In the genomic region with DNA sequence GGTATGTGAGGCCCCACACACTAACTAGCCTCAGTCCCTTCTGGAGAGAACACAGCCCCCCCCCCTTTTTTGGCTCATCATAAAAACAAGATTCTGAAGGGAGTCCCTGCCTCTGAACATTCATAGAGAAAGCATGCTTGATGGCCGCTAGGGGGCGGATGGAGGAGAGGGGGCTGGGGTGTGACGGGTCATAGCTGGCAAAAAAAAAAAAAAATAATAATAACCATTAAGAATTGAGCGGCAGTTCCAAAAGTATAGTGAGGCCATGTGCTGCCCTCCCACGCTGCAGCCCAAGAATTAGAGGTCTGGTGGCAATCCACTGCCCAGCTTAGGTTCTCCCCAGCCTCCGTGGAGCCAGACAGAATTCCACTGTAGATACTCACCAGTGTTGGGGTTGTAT, we compare ENCODE assay signal across 8 mouse cellular contexts. TPM values are rescaled to one million over a fixed set of nuclear protein-coding genes. Genes with fewer than 3 reads are reported as not detected.
DNase-seq lines count a peak whose midpoint lies in the region; ATAC-seq and TF ChIP-seq lines count a peak whose summit lies in the region.

No protein-coding gene starts in this region.

- H3K9ac ChIP-seq in liver, embryonic 15.5 days, result no peak overlapping the region

- H3K27ac ChIP-seq in layer of hippocampus, adult 2 months, result no peak overlapping the region
- peak overlapping the region; percentile 58 for H3K27ac ChIP-seq in liver, embryonic 15.5 days (replicated peaks)

- H3K4me2 ChIP-seq in liver, embryonic 15.5 days, result no peak overlapping the region

- 40% methylated on average over 6 of the region's 6 CpGs for WGBS in liver, embryonic 15.5 days (ENCODE audit: insufficient replicate concordance)

- H3K4me3 ChIP-seq in layer of hippocampus, adult 2 months, result no peak overlapping the region
- H3K4me3 ChIP-seq in liver, embryonic 15.5 days (replicated peaks), result no peak overlapping the region

- H3K27me3 ChIP-seq in liver, embryonic 15.5 days, result no peaks in the 10 kb centered on the region

- H3K9me3 ChIP-seq in liver, embryonic 15.5 days (replicated peaks), result no peaks in the 10 kb centered on the region

- peaks cover 69% of the 10 kb centered on the region for H3K36me3 ChIP-seq in liver, embryonic 15.5 days (replicated peaks)

- no peak for ATAC-seq in liver, embryonic 15.5 days (ENCODE audit: insufficient read depth)

- TF ChIP-seq CTCF in layer of hippocampus, adult 2 months (conservative IDR thresholded peaks at IDR 0.05), result peak; percentile 72

- peak; percentile 47 for DNase-seq in adrenal gland, postnatal 10 days
- no peak for DNase-seq in adrenal gland, postnatal 4 days (ENCODE audit: low spot score in 2 of 2)
- DNase-seq in layer of hippocampus, adult 2 months (ENCODE audit: low spot score in 2 of 2), result no peak
- DNase-seq in layer of hippocampus, postnatal 14 days (ENCODE audit: low spot score in 2 of 2), result no peak
- DNase-seq in c-Kit-positive CD71-positive TER-119-negative erythroid progenitor cells, embryonic 14.5 days (ENCODE audit: low read depth), result peak; percentile 56
- DNase-seq in frontal cortex, postnatal 36 days (ENCODE audit: low spot score in 2 of 2), result no peak
- no peak for DNase-seq in Muller cell, postnatal 12 days (ENCODE audit: inconsistent ontology term)

- peaks cover 81% of the 10 kb centered on the region for H3K4me1 ChIP-seq in liver, embryonic 15.5 days (replicated peaks)

RNA-seq across cellular contexts. Expression of a gene that starts 57.0 kb away (rescaled TPM):
- 10 to 100 TPM; 14.0 to 15.4 TPM for total RNA-seq in adrenal gland, postnatal 10 days (2021)
- 10 to 100 TPM; 11.1 to 17.6 TPM for total RNA-seq in adrenal gland, postnatal 4 days (2021)
- total RNA-seq in layer of hippocampus, adult 2 months (2021), result 1 to 10 TPM; 1.9 to 2.3 TPM
- total RNA-seq in layer of hippocampus, postnatal 14 days (2021), result 1 to 10 TPM; 2.5 to 4.1 TPM
- polyA plus RNA-seq in liver, embryonic 15.5 days (2015; fragmentation: Nextera tagmentation; extraction: Ambion mirVana), result 23.9 and 29.7 TPM in 2 replicates

Comparison
In these comparisons a context has a peak if more than half of its experiments do, and no peak if none do; other contexts are left out.
1. DNase-seq: peak in adrenal gland, postnatal 10 days (single experiment) and c-Kit-positive CD71-positive TER-119-negative erythroid progenitor cells, embryonic 14.5 days (single experiment); none in adrenal gland, postnatal 4 days (0 of 2), layer of hippocampus, adult 2 months (0 of 2), layer of hippocampus, postnatal 14 days (0 of 2), frontal cortex, postnatal 36 days (0 of 2) and Muller cell, postnatal 12 days (single experiment).